In the genomic region with DNA sequence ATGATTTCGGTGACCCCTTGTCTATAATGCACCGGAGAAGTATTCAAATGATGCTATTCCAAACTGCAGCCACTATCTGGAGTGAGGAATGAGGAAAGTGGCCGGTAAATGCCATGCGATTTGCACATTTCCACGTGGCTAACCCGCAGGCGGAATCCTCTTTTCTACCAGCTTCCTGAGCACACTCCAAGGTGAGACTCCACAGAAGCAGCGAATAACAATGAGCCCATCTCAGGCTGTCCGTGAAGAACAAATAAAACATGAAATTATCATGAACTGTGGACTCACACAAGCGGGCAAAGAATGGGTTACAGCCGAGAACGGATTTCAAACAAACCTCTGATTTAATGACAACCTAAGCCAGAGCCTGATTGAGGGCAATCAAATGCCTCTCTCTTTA, we compare ENCODE assay signal across 14 mouse cellular contexts.
DNase-seq lines count a peak whose midpoint lies in the region; ATAC-seq lines count a peak whose summit lies in the region.
"Had no signal": no experiment of that assay in that cellular context is flagged by ENCODE, and none has a peak within 500 bp of the region (broad histone marks: within the 10 kb centered on the region; RNA-seq: fewer than 3 reads in every experiment).

No protein-coding gene starts in this region.

- no peaks in the 10 kb centered on the region for H3K36me3 ChIP-seq in hindbrain, embryonic 12.5 days
- H3K36me3 ChIP-seq in hindbrain, embryonic 10.5 days: no peaks in the 10 kb centered on the region
- no peaks in the 10 kb centered on the region for H3K36me3 ChIP-seq in forebrain, embryonic 15.5 days
- H3K36me3 ChIP-seq in midbrain, embryonic 15.5 days (replicated peaks): no peaks in the 10 kb centered on the region

- H3K4me2 ChIP-seq in hindbrain, embryonic 12.5 days (replicated peaks): peak overlapping the region; percentile 2; the same call in 1 of the 2 replicates
- H3K4me2 ChIP-seq in forebrain, embryonic 15.5 days (replicated peaks): peak overlapping the region; percentile 42
- peak overlapping the region; percentile 33 for H3K4me2 ChIP-seq in midbrain, embryonic 15.5 days
- H3K4me2 ChIP-seq: heart, embryonic 11.5 days had no signal

- H3K9me3 ChIP-seq in hindbrain, embryonic 12.5 days (replicated peaks): peaks cover 7% of the 10 kb centered on the region; the same call in 1 of the 2 replicates
- peaks cover 7% of the 10 kb centered on the region for H3K9me3 ChIP-seq in hindbrain, embryonic 10.5 days
- no peaks in the 10 kb centered on the region for H3K9me3 ChIP-seq in forebrain, embryonic 15.5 days
- H3K9me3 ChIP-seq in midbrain, embryonic 15.5 days: no peaks in the 10 kb centered on the region

- H3K4me3 ChIP-seq in hindbrain, embryonic 12.5 days: no peak overlapping the region
- H3K4me3 ChIP-seq in hindbrain, embryonic 10.5 days: no peak overlapping the region
- peak overlapping the region; percentile 27 for H3K4me3 ChIP-seq in forebrain, embryonic 15.5 days
- peak overlapping the region; percentile 12; the same call in 1 of the 2 replicates for H3K4me3 ChIP-seq in midbrain, embryonic 15.5 days

- ATAC-seq in hindbrain, embryonic 12.5 days (ENCODE audit: low FRiP score): peak; percentile 11; the same call in 1 of the 2 replicates
- ATAC-seq in forebrain, embryonic 15.5 days (replicated peaks): 0 out of 2 replicates have a peak, but pooled peaks have one; percentile 29
- peak; percentile 61 for ATAC-seq in midbrain, embryonic 15.5 days (replicated peaks)

- 76% methylated on average over 12 of the region's 12 CpGs for WGBS in hindbrain, embryonic 12.5 days
- WGBS in hindbrain, embryonic 10.5 days: 86% methylated on average over 12 of the region's 12 CpGs
- WGBS in forebrain, embryonic 15.5 days: 46% methylated on average over 12 of the region's 12 CpGs
- 48% methylated on average over 12 of the region's 12 CpGs for WGBS in midbrain, embryonic 15.5 days

- H3K27ac ChIP-seq in hindbrain, embryonic 12.5 days: peak overlapping the region; percentile 52
- no peak overlapping the region for H3K27ac ChIP-seq in hindbrain, embryonic 10.5 days
- peak overlapping the region; percentile 31; the same call in 1 of the 2 replicates for H3K27ac ChIP-seq in forebrain, embryonic 15.5 days (replicated peaks)
- peak overlapping the region; percentile 73 for H3K27ac ChIP-seq in midbrain, embryonic 15.5 days

- intact Hi-C loops in left cerebral cortex, postnatal 10 days (cut with DNase I): no loop called here

- H3K27me3 ChIP-seq in hindbrain, embryonic 12.5 days: no peaks in the 10 kb centered on the region
- no peaks in the 10 kb centered on the region for H3K27me3 ChIP-seq in hindbrain, embryonic 10.5 days (ENCODE audit: insufficient read depth, poor library complexity, severe bottlenecking)
- H3K27me3 ChIP-seq in forebrain, embryonic 15.5 days: no peaks in the 10 kb centered on the region
- H3K27me3 ChIP-seq in midbrain, embryonic 15.5 days (replicated peaks): no peaks in the 10 kb centered on the region

- no peak for DNase-seq in hindbrain, embryonic 10.5 days (ENCODE audit: low spot score)
- peak; percentile 9 for DNase-seq in R1 (ENCODE audit: low read depth, low spot score)
- no peak for DNase-seq in urinary bladder, adult 18-20 months (ENCODE audit: low spot score in 2 of 2)
- DNase-seq in spleen, postnatal 4 days (ENCODE audit: low spot score in 2 of 2): no peak
- DNase-seq in left cerebral cortex, postnatal 10 days (ENCODE audit: extremely low spot score in 1 of 2, low spot score in 2 of 2): no peak
- DNase-seq: B cell, adult 2 months; cerebellum, adult 11 months; kidney, postnatal 14 days; liver; thymus, adult 18-20 months had no signal

- H3K9ac ChIP-seq in hindbrain, embryonic 12.5 days: no peak overlapping the region
- peak overlapping the region; percentile 26; the same call in 1 of the 2 replicates for H3K9ac ChIP-seq in forebrain, embryonic 15.5 days (replicated peaks)
- no peak overlapping the region for H3K9ac ChIP-seq in midbrain, embryonic 15.5 days

- no peaks in the 10 kb centered on the region for H3K4me1 ChIP-seq in hindbrain, embryonic 12.5 days
- H3K4me1 ChIP-seq in hindbrain, embryonic 10.5 days (replicated peaks): no peaks in the 10 kb centered on the region
- H3K4me1 ChIP-seq in forebrain, embryonic 15.5 days: peaks cover 12% of the 10 kb centered on the region
- H3K4me1 ChIP-seq in midbrain, embryonic 15.5 days: peaks cover 26% of the 10 kb centered on the region

Comparison
In these comparisons a context has a peak if more than half of its experiments do, and no peak if none do; other contexts are left out.
1. ATAC-seq: peak in every context shown above with its lines; median percentile 61 in midbrain, embryonic 15.5 days; 29 in forebrain, embryonic 15.5 days; 11 in hindbrain, embryonic 12.5 days.
2. H3K4me3 ChIP-seq: peak in forebrain, embryonic 15.5 days (single experiment) and midbrain, embryonic 15.5 days (single experiment); none in hindbrain, embryonic 12.5 days (single experiment) and hindbrain, embryonic 10.5 days (single experiment).
3. Peak in every context shown above with its lines, with median percentiles within 50 percentile points of each other: H3K4me2 ChIP-seq.